Mouse (Mus musculus) kidney, postnatal 4 days (tissue): ENCODE results near the gene Osbpl10.

Experiments used
- DNase-seq, 2 experiments: peaks; one replicate each; pipeline ENCODE4 v3.0.0; 2021; ENCODE audit warnings: mixed read lengths in 2 of 2

The Osbpl10 gene

GRCm38 (mm10) chr9:115096481-115096880, 118.1 kb downstream of the Osbpl10 start:
- DNase-seq: peak; percentile 19 to 25

- no peak for DNase-seq
Measured at GRCm38 (mm10) chr9:115097340-115097739, 119.0 kb downstream of the Osbpl10 start.

DNA sequence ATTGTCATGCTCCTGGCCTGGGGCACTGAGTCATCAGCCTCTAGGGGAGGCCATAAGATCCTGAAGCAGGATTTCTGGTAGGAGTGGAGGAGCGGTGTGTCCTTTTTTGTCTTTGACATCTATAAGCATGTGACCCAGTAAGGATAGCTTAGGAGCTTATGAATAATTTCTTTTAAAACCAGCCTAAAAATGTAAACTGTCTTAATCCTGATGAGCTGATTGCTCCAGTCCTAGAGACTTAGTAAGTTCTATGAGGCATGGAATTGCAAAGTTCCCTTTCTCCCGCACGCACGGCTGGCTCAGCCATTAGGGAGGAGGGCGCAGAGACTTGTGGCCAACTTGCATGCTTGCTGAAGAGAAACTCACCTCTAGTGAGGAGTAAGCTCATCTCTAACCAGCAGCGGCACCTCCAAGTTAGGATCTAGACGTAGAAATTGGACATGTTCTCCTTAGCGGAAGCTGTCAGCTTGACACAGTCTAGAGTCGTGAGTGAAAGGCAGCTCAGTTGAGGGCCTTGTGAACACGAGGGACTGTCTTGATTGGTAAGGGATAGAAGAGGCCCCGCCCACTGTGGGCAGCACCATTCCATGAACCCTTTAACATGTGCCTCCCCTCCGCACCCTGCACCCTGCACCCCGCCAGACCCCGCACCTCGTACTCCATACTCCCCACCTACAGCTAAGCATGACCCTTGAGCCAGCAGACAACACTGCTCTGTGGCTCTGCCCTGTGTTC, 122.0 kb downstream of the Osbpl10 start:
- DNase-seq: peak; percentile 22 to 24

DNA sequence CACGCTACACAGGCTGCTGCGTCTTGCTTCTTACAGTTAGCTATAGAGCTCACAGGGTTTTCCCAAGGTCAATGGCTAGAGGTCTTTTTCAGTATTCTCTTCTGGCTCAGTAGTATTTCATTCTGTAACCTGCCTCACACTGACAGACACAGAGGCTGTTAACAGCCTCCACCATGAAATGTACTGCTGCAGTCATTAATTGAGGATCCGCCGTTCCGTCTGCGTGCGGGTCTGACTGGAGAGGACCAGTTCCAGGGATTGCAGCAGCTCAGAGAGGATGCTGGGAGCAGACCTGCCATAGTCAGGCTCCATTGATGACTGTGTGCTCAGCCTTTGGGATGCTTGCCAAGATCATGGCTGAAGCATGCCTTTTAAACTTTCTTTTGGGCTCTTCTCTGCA, 129.1 kb downstream of the Osbpl10 start:
- peak; percentile 34 to 56 for DNase-seq

DNA sequence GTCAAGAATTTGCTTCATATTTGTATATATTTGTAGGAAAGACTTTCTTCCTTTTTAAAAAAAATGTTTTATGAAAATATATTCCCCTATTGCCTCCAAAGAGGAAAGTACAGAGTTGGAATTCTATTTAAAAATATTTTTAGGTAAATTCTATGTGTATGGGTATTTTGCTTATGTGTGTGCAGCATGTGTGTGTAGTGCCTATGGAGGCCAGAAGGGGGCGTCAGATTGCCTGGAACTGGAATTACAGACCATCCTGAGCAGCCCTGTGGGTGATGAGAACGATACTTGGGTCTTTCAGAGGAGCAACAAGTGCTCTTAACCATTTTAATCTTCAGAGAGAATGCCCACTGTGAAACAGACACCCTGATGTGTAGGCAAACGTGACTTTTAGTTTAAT, 132.3 kb downstream of the Osbpl10 start:
- DNase-seq: no peak

- DNase-seq: no peak
Measured at GRCm38 (mm10) chr9:115117314-115117713, 138.9 kb downstream of the Osbpl10 start.

DNA sequence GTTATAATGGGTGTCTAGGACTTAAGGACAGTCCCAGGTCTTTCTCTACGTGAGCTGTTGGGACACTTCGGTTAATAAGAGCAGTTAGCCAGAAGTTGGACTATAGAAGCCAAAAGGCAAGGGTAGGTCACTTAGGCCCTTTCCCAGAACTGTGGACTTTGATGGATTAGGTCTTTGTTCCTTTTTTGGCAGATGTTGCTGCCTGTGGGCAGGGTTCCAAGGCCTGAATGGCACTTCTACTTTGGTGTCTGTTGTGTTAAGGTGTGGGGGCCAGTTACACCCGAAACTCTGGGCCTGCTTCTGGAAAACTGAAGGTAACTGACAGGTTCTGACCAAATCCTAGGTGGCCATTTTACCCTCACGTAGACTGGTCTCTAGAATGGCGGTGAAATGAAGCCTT, 141.9 kb downstream of the Osbpl10 start:
- peak; percentile 36 to 63 for DNase-seq

- peak; percentile 72 to 78 for DNase-seq
Measured at GRCm38 (mm10) chr9:115120678-115121224, 142.4 kb downstream of the Osbpl10 start.

GRCm38 (mm10) chr9:115127342-115127741, 149.0 kb downstream of the Osbpl10 start:
- DNase-seq: no peak

DNA sequence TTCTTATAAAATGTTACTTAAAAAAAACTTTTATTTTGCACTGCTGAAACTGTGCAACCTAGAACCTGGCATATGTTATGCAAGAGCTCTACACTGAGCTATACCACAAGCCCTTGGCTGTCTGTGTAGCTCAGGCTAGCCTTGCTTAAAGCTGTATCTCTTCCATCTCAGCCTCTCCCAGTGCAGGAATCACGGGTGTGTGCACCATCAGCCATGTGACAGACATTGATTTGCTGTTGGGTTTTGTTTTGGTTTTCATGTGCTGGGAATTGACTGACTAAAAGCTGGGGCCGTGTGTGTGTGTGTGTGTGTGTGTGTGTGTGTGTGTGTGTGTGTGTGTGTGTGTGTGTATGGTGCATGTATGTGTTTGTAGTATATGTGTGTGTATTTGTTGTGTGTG, 155.6 kb downstream of the Osbpl10 start:
- no peak for DNase-seq

DNA sequence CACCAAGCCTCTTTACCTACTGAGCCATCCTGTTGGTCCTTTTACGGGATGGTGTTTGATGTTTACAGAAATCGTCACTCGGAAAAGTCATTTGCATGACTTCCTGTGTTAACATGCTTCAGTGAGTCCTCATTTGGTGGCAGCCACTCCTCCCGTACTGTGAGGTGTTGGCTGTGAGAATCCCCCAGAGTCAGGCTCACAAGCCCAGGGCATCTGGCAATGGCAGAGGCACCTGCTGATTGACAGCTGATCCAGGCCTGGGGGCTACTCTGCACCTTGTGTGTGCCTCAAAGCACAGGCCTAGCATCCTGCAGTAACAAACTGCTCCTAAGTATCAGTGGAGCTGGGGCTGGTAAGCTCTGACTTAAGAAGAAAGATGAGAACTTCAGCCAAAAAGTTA, 156.4 kb downstream of the Osbpl10 start:
- peak in 1 of 2 experiments; percentile 18 for DNase-seq

GRCm38 (mm10) chr9:115135352-115135751, 157.0 kb downstream of the Osbpl10 start:
- DNase-seq: peak; percentile 19 to 44

DNA sequence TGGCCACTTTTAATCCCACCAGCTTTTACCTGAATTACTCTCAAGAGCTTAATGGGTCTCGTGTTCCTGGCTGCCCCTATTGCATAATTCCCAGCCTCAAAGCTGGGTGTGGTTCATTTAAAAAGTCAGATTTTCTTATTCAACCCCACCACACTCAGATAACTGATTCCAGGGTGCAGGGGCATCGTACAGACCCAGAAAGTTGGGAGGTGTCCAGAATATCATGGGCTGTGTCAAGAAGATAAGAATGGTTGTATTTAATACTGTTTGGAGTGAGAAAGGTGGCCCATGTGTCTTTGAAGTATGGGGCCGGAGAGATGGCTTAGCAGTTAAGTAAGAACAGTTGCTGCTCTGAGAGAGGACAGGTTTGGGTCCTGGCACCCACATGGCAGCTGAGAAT, 159.5 kb downstream of the Osbpl10 start:
- DNase-seq: no peak

GRCm38 (mm10) chr9:115139597-115140332, 161.4 kb downstream of the Osbpl10 start:
- peak; percentile 69 to 80 for DNase-seq

- DNase-seq: no peak
Measured at GRCm38 (mm10) chr9:115147141-115147540, 168.8 kb downstream of the Osbpl10 start.

GRCm38 (mm10) chr9:115147586-115148355, 169.4 kb downstream of the Osbpl10 start:
- no peak for DNase-seq

GRCm38 (mm10) chr9:115149011-115149756, 170.8 kb downstream of the Osbpl10 start:
- DNase-seq: no peak

- DNase-seq: no peak
Measured at GRCm38 (mm10) chr9:115161591-115161990, 183.2 kb downstream of the Osbpl10 start.

- DNase-seq: peak; percentile 83 to 86
Measured at GRCm38 (mm10) chr9:115163031-115163430, 184.7 kb downstream of the Osbpl10 start.

DNA sequence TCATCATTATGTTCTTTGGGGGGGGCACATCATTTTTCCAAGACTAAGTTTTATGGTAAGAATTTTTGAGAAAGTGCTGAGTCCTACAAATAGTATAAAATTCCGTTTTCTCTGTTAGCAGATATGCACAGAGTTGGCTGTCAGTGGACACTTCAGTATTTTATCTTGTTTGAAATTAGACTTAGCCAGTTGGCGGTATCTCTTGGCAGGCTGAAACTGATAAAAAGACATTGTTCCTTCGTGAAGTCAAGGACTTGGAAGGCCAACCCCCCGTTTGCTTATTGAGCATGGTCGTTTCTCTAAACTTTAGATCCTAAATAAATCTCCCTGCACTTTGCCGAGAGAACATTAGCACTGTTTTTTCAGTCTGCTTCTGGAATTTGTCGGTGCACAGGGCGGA, 185.3 kb downstream of the Osbpl10 start:
- no peak for DNase-seq

DNA sequence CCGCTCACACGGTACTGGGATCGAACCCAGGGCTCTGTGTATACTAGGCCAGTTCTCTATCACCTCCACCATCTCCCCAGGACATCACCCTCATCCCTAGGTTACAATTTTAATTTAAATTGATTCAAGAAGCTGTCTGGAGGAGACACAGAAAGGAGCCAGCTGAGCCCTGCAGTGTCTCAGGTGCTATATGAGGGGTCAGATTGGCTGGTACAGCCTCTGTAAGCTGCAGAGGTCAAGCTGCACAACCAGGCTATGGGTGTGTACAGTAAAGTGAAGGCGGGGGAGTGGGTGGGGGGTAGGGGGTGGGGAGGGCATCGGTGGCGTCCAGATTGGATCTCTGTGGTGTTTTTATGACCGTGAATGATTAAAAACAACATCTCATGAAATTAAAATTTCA, 186.0 kb downstream of the Osbpl10 start:
- DNase-seq: no peak

DNA sequence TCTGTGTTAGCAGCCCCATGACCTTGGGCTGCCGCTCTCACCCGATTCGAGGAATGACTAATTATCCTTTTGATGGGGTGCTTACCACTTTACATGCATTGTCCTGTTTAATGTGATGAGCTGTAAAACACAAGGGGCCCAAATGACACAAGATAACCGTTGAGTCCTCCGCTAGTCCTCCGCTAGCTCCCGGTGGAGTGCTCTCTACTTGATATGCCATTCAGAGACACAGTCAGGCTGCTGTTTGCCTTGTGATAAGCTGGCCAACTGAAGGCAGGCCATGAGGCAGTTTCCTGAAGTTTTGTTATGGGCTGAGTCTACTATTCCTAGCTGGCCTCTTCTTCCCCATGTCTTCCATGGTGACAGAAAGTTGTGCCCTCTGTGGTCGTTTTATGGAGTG, 187.6 kb downstream of the Osbpl10 start:
- DNase-seq: no peak
